Comparison of ENCODE assay signal across 9 mouse cellular contexts in the genomic region with DNA sequence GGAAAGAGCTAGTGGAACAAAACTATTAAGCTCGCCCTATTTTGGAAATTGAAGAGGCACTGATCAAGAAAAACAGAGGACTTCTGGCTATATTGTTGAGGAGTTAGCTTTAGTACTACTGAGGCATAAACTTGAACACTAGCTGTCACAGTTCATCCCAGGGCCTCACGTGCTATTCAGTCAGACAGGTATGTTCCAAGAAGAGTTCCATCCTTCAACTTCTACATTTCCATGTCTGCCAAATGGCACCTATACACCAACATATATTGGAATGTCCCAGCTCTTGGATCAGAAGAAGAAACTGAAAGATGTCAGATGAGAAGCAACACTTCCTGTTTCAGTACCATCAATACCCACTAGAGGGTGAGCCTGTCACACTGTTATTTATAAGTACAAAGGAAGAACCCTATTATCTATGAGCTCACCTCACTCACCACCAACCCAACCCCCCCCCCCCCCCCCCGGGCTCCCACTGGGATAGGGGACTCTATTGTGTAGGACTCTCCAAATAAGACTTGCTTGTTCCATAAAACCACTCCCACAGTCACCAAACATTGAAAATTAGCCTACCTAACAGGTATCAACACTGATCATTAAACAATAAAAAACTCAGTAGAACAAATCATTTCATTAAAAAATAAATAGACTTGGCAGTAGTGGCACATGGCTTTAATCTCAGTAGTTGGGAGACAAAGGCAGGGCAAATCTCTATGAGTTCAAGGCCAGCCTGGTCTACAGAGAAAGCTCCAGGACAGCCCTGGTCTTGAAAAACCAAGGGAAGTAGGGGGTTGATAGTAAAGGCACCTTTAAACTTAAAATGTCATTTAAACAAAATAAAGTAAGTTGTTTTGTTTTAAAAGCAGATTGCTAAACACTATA. TPM values are rescaled to one million over a fixed set of nuclear protein-coding genes. Genes with fewer than 3 reads are reported as not detected.
DNase-seq lines count a peak whose midpoint lies in the region; ATAC-seq and TF ChIP-seq lines count a peak whose summit lies in the region.
"Had no signal": no experiment of that assay in that cellular context is flagged by ENCODE, and none has a peak within 500 bp of the region (broad histone marks: within the 10 kb centered on the region; RNA-seq: fewer than 3 reads in every experiment).

No protein-coding gene starts in this region.

- H3K9me3 ChIP-seq in embryonic facial prominence, embryonic 11.5 days (replicated peaks; ENCODE audit: control insufficient read depth, low read length): no peaks in the 10 kb centered on the region
- H3K9me3 ChIP-seq in hindbrain, embryonic 13.5 days: no peaks in the 10 kb centered on the region
- H3K9me3 ChIP-seq in lung, embryonic 14.5 days (ENCODE audit: low read depth, low read length): no peaks in the 10 kb centered on the region

- H3K4me3 ChIP-seq in layer of hippocampus, adult 2 months: no peak overlapping the region
- no peak overlapping the region for H3K4me3 ChIP-seq in embryonic facial prominence, embryonic 11.5 days (ENCODE audit: low read depth, low read length)
- no peak overlapping the region for H3K4me3 ChIP-seq in hindbrain, embryonic 13.5 days
- H3K4me3 ChIP-seq in lung, embryonic 14.5 days (ENCODE audit: low read depth, low read length): no peak overlapping the region

- H3K9ac ChIP-seq in embryonic facial prominence, embryonic 11.5 days (replicated peaks; ENCODE audit: low read length): no peak overlapping the region
- no peak overlapping the region for H3K9ac ChIP-seq in hindbrain, embryonic 13.5 days
- H3K9ac ChIP-seq in lung, embryonic 14.5 days: no peak overlapping the region

- no peak overlapping the region for H3K4me2 ChIP-seq in embryonic facial prominence, embryonic 11.5 days (ENCODE audit: low read depth, low read length)
- no peak overlapping the region for H3K4me2 ChIP-seq in hindbrain, embryonic 13.5 days
- no peak overlapping the region for H3K4me2 ChIP-seq in lung, embryonic 14.5 days

- peak; percentile 48 to 61 for DNase-seq in layer of hippocampus, adult 2 months (ENCODE audit: low spot score in 2 of 2)
- DNase-seq in layer of hippocampus, adult 8-10 months (ENCODE audit: low spot score in 2 of 2): no peak
- DNase-seq in T-cell, adult 2 months (ENCODE audit: low spot score): peak; percentile 45
- peak; percentile 50 for DNase-seq in embryonic facial prominence, embryonic 11.5 days (ENCODE audit: low spot score)
- peak; percentile 85 for DNase-seq in lung, embryonic 14.5 days
- peak; percentile 81 for DNase-seq in retina, embryonic 14.5 days (ENCODE audit: low spot score)
- DNase-seq in urinary bladder, postnatal 14 days (ENCODE audit: low spot score): no peak

- H3K4me1 ChIP-seq in embryonic facial prominence, embryonic 11.5 days (ENCODE audit: control insufficient read depth, insufficient read depth, low read length): no peaks in the 10 kb centered on the region
- H3K4me1 ChIP-seq in hindbrain, embryonic 13.5 days (replicated peaks): no peaks in the 10 kb centered on the region
- no peaks in the 10 kb centered on the region for H3K4me1 ChIP-seq in lung, embryonic 14.5 days (ENCODE audit: insufficient read depth)

- peak overlapping the region; percentile 62 for H3K27ac ChIP-seq in layer of hippocampus, adult 2 months
- no peak overlapping the region for H3K27ac ChIP-seq in embryonic facial prominence, embryonic 11.5 days (replicated peaks; ENCODE audit: low read depth, low read length)
- no peak overlapping the region for H3K27ac ChIP-seq in hindbrain, embryonic 13.5 days
- H3K27ac ChIP-seq in lung, embryonic 14.5 days (ENCODE audit: low read depth): no peak overlapping the region

- WGBS in embryonic facial prominence, embryonic 11.5 days: 82% methylated on average over 3 of the region's 3 CpGs
- 78% methylated on average over 3 of the region's 3 CpGs for WGBS in hindbrain, embryonic 13.5 days
- 73% methylated on average over 3 of the region's 3 CpGs for WGBS in lung, embryonic 14.5 days

- H3K36me3 ChIP-seq in embryonic facial prominence, embryonic 11.5 days (replicated peaks; ENCODE audit: control insufficient read depth, insufficient read depth, low read depth, low read length): peaks cover 12% of the 10 kb centered on the region; the same call in 1 of the 2 replicates
- H3K36me3 ChIP-seq in hindbrain, embryonic 13.5 days: peaks cover 69% of the 10 kb centered on the region
- peaks cover 84% of the 10 kb centered on the region for H3K36me3 ChIP-seq in lung, embryonic 14.5 days (ENCODE audit: insufficient read depth)

- TF ChIP-seq CTCF in layer of hippocampus, adult 2 months (conservative IDR thresholded peaks at IDR 0.05): peak; percentile 92
- peak; percentile 81 for TF ChIP-seq CTCF in lung, embryonic 14.5 days (IDR thresholded peaks at IDR 0.05; ENCODE audit: low read depth)

- no peaks in the 10 kb centered on the region for H3K27me3 ChIP-seq in embryonic facial prominence, embryonic 11.5 days (ENCODE audit: control insufficient read depth, insufficient read depth, low read length)
- no peaks in the 10 kb centered on the region for H3K27me3 ChIP-seq in hindbrain, embryonic 13.5 days
- H3K27me3 ChIP-seq in lung, embryonic 14.5 days (ENCODE audit: insufficient read depth, low read length): no peaks in the 10 kb centered on the region

- ATAC-seq in embryonic facial prominence, embryonic 11.5 days (replicated peaks; ENCODE audit: insufficient number of reproducible peaks, low FRiP score, low TSS enrichment, low read depth): no peak
- peak; percentile 86 for ATAC-seq in hindbrain, embryonic 13.5 days (ENCODE audit: low FRiP score)
- peak; percentile 78; the same call in 1 of the 2 replicates for ATAC-seq in lung, embryonic 14.5 days (ENCODE audit: insufficient read depth)

RNA-seq across cellular contexts. Expression of gene Ctnnd1, which starts 32.7 kb away (rescaled TPM):
- 10 to 100 TPM; 43.3 to 52.9 TPM for total RNA-seq in layer of hippocampus, adult 2 months (2021)
- 10 to 100 TPM; 51.9 to 56.8 (median 53.1) TPM for total RNA-seq in layer of hippocampus, adult 8-10 months (2022)
- polyA plus RNA-seq in embryonic facial prominence, embryonic 11.5 days (2014; fragmentation: Nextera tagmentation; extraction: Ambion mirVana): 39.3 and 40.6 TPM in 2 replicates
- polyA plus RNA-seq in hindbrain, embryonic 13.5 days (2015; fragmentation: Nextera tagmentation; extraction: Ambion mirVana): 38.6 and 39.2 TPM in 2 replicates
- 59.9 and 63.3 TPM in 2 replicates for polyA plus RNA-seq in lung, embryonic 14.5 days (2014; fragmentation: Nextera tagmentation; extraction: Ambion mirVana)

RNA-seq across cellular contexts. Expression of gene Btbd18, which starts 41.0 kb away (rescaled TPM):
- total RNA-seq in layer of hippocampus, adult 2 months (2021): not detected
- not detected for total RNA-seq in layer of hippocampus, adult 8-10 months (2022)
- 0.07 TPM in 2 replicates for polyA plus RNA-seq in embryonic facial prominence, embryonic 11.5 days (2014; fragmentation: Nextera tagmentation; extraction: Ambion mirVana)
- 0.28 and 0.29 TPM in 2 replicates for polyA plus RNA-seq in hindbrain, embryonic 13.5 days (2015; fragmentation: Nextera tagmentation; extraction: Ambion mirVana)
- 0.22 and 0.39 TPM in 2 replicates for polyA plus RNA-seq in lung, embryonic 14.5 days (2014; fragmentation: Nextera tagmentation; extraction: Ambion mirVana)

RNA-seq across cellular contexts. Expression of gene Selenoh, which starts 52.7 kb away (rescaled TPM):
- 10 to 100 TPM; 21.7 to 26.3 TPM for total RNA-seq in layer of hippocampus, adult 2 months (2021)
- total RNA-seq in layer of hippocampus, adult 8-10 months (2022): 10 to 100 TPM; 24.1 to 33.6 (median 28.4) TPM
- polyA plus RNA-seq in embryonic facial prominence, embryonic 11.5 days (2014; fragmentation: Nextera tagmentation; extraction: Ambion mirVana): 446 and 475 TPM in 2 replicates
- 217 and 222 TPM in 2 replicates for polyA plus RNA-seq in hindbrain, embryonic 13.5 days (2015; fragmentation: Nextera tagmentation; extraction: Ambion mirVana)
- 419 and 427 TPM in 2 replicates for polyA plus RNA-seq in lung, embryonic 14.5 days (2014; fragmentation: Nextera tagmentation; extraction: Ambion mirVana)

RNA-seq across cellular contexts. Expression of gene Gm28635, which starts 60.0 kb away (rescaled TPM):
- 1 to 10 TPM; 3.3 to 9.9 TPM for total RNA-seq in layer of hippocampus, adult 2 months (2021)
- 1 to 10 TPM in 3 of 4 experiments, not detected in 1; 1.5 to 5.7 (median 1.8) TPM for total RNA-seq in layer of hippocampus, adult 8-10 months (2022)
- not detected in 2 replicates for polyA plus RNA-seq in embryonic facial prominence, embryonic 11.5 days (2014; fragmentation: Nextera tagmentation; extraction: Ambion mirVana)
- polyA plus RNA-seq in hindbrain, embryonic 13.5 days (2015; fragmentation: Nextera tagmentation; extraction: Ambion mirVana): not detected in 2 replicates
- not detected in 2 replicates for polyA plus RNA-seq in lung, embryonic 14.5 days (2014; fragmentation: Nextera tagmentation; extraction: Ambion mirVana)
- total RNA-seq: adrenal gland, postnatal 36 days had no signal

Comparison
In these comparisons a context has a peak if more than half of its experiments do, and no peak if none do; other contexts are left out.
1. DNase-seq: peak in layer of hippocampus, adult 2 months (2 of 2), T-cell, adult 2 months (single experiment), embryonic facial prominence, embryonic 11.5 days (single experiment), lung, embryonic 14.5 days (single experiment) and retina, embryonic 14.5 days (single experiment); none in layer of hippocampus, adult 8-10 months (0 of 2) and urinary bladder, postnatal 14 days (single experiment).